Mouse (Mus musculus): Measurements from ENCODE around the gene Smg6. TPM values are rescaled to one million over a fixed set of nuclear protein-coding genes. Genes with fewer than 3 reads are reported as not detected.

Gene Smg6
- total RNA-seq, 2 experiments from 2014 or later, result 15.2 to 18.5 TPM

Small RNA genes lying within 50 kb of the gene (microRNA-seq; reads per million reads assigned to microRNA genes)
- gene Mir132, result 141 to 150 reads per million in 2 experiments
- 2.5 to 7.3 reads per million in 2 experiments for gene Mir212

Other genes starting within 250 kb of the Smg6 start
- 100 to 1,000 TPM; 110 to 113 TPM for gene Pafah1b1, start 201.2 kb upstream of the Smg6 start, total RNA-seq (2021)
- gene Mettl16, start 155.0 kb upstream of the Smg6 start, total RNA-seq (2021), result 10 to 100 TPM in 1 of 2 experiments, 1 to 10 TPM in 1; 9.1 to 11.7 TPM
- 1 to 10 TPM; 7.6 to 9.8 TPM for gene Mnt, start 94.9 kb upstream of the Smg6 start, total RNA-seq (2021)
- 1 to 10 TPM; 4.6 to 6.9 TPM for gene Sgsm2, start 28.8 kb upstream of the Smg6 start, total RNA-seq (2021)
- gene Tsr1, start 27.8 kb upstream of the Smg6 start, total RNA-seq (2021), result 10 to 100 TPM; 25.7 to 26.1 TPM
- 10 to 100 TPM; 24.7 to 28.0 TPM for gene Srr, start 125 bp downstream of the Smg6 start, total RNA-seq (2021)
- gene Hic1, start 243.7 kb downstream of the Smg6 start, total RNA-seq (2021), result 10 to 100 TPM; 21.1 to 27.1 TPM